Mouse (Mus musculus): Measurements from ENCODE around the gene Unc5cl. TPM values are rescaled to one million over a fixed set of nuclear protein-coding genes. Genes with fewer than 3 reads are reported as not detected.

The Unc5cl gene
- total RNA-seq, 2 experiments from 2014 or later, result not detected

GRCm38 (mm10) chr17:48432158-48432980 lies 22.3 kb upstream of the Unc5cl start, which contains the start of gene Apobec2:
Apobec2 (minus strand) TSS chr17:48432930.
- peak; percentile 81 for DNase-seq

DNA sequence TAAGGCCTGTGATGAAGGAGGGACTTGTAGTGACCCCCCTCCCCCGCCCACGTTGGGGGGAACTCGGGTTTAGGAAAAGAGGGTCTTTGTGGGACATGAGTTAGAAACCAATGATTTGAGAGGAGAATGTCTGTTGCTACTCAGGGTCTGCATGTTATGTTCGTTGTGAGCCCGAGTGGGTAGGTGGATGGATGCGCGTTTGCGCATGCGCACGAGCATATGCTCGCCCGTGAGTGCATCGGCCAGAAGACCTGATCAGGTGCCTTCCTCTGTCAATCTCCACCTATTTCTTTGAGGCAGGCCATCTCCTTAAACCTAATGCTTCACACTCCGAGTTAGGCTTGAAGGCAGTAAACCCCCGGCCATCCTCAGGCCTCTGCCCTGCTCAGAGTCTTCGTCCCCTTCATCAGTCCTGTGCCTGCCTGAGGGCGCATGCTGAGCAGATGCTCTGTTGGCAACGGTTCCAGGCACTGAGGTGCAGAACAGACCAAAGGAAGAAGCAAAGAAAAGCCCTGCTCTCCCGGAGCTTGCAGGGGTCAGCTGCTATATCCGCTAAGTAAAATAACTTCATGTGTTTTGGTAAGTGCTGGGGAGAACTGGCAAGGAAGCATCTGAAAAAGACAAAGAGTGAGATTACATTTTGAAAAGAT lies 21.6 kb upstream of the Unc5cl start:
- DNase-seq, result no peak

GRCm38 (mm10) chr17:48433689-48434330 lies 20.9 kb upstream of the Unc5cl start:
- no peak for DNase-seq

- no peak for DNase-seq
Observed at GRCm38 (mm10) chr17:48434479-48434878, 20.2 kb upstream of the Unc5cl start.

DNA sequence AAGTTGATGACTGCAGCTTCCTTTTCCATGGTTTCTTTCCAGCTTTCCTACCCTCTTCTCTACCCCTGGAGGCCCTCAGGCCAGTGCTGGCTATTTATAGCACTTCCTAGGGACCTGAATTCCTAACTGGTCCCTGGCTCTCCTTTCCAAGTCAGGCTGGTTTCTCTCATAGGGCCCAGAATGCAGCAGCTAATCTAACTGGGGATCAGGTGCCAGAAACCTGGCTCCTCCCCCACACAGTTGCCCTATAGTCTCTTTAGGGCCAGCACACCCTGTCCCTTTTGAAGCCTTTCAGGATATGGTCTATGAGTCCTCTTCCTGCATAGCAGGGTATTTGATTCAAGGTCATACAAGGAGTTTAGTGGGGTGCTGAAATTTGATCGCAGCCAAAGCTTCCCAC lies 18.2 kb upstream of the Unc5cl start:
- peak; percentile 83 for DNase-seq

DNA sequence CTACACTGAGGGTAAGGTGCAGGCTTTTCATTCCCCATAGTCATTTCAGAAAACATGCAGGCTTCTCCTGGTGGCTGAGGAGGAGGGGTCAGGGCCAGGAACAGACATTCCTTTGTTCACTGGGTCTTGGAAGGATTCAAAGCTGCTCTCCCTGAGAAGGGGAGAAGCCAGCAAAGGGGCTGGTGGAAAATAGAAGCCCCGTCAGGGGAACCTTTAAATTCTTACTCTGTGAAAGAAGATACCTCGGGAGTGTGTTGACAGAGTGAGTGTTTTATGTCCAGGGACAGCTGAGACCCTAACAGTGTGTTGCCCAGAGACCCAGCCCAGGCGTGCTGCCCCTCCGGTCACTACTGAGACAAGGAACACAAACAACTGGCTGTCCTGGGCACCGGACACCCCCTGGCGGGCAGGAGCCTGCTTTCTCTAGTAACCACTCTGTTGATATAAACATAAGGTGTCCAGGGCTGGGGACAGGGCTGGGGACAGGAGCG lies 17.2 kb upstream of the Unc5cl start:
- DNase-seq, result peak; percentile 70

GRCm38 (mm10) chr17:48442745-48443457 lies 11.8 kb upstream of the Unc5cl start:
- DNase-seq, result no peak

GRCm38 (mm10) chr17:48443542-48444145 lies 11.1 kb upstream of the Unc5cl start:
- DNase-seq, result no peak

DNA sequence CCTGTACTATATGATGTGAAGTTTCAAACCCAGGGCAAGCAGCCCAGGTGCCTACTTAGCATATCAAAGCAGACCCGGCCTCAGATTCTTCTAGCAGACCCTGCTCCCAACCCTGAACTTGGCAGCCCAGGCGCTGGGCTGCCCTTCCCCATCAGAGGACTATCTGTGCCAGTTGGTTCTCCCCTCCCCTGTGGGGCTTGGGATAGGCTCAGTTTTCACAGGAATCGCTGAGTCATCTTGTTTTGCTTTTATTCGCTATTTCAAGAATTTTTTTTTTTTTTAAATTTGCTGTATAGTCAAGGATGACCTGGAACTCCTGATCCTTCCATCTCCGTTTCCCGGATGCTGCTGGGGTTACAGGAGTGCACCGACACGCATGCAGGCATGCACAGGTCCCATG lies 7.0 kb upstream of the Unc5cl start:
- no peak for DNase-seq

DNA sequence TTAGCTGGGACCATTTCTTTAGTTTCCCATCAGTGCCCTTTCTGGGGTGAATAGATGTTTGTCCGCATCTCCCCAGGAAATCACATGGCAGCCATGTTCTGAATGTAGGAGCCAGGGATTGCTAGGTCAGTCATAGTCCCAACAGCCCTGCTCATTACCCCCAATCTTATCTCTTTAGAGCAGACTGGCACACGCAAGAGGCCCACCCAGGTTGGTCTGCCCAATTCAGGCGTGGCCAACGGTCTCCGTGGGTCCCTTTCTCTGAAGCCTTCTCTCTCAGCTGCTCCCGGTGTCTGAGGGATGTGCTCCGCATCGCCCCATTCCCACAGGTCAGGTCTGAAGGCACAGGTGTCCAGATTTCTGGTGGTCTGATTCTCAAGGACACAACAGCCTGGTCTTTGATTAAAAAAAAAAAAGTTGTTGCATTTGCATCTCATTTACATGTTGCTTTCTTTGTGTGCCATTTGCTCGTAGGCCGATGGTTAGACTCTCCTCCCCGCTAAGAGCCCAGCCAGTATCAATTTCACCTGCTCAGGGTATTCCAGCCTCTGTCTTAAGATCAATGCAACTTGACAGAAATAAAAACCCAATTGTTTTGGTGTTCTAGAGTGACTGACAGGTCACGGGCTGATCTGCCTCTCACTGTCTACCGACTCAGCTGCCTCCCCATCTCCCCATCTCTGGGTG lies 3.9 kb upstream of the Unc5cl start:
- DNase-seq, result no peak

DNA sequence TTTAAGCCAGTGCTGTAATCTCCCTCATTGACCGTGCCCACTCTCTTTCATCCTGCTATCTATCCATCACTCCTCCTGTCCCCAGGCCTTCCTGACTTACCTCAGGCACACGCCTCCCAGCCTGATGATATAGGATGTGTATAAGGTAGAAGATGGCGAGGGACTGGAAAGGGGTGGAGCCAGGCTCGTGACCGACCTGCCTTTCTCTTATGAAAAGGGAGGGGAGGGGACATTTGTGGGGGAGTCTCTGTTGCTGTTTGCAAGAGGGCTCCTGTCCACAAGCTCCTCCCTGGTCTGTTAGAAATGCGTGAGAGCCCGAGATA lies 3.4 kb upstream of the Unc5cl start, which contains the start of gene Tspo2:
Tspo2 (minus strand) TSS at position 170 of the 323 bp plus-strand sequence.
- no peak for DNase-seq

DNA sequence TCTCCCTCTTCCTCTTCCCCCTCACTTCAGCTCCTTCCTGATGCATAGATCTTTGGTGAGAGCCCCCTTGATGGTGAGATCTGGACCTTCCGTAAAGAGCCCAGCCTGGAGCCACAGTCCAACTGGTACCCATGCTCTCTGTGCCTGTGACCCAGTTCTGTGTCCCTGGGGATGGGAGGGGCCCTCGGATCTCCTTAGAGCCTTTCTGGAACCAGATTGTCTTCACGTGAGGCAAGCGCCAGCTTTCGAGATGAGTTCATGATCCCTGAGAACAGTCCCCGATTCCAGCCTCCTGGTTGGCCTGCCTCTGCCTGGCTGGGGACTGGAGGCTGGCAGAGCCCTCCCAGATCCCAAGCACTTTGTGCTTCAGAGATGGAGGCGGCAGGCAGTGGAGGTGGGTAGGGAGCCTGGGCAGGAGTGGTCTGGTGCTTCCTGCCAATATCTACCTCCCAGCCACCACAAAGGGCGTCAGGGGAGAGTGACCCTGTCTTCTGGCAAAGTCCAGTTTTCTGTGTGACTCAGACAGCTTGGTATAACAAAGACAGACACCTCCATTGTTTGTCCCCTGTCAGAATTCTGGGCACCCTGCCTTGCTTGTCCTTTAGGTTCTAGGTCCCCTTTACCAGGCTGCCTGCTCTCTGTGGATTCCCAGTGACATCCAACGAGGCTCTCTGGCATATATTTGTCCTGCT lies 2.8 kb upstream of the Unc5cl start:
- DNase-seq, result no peak

DNA sequence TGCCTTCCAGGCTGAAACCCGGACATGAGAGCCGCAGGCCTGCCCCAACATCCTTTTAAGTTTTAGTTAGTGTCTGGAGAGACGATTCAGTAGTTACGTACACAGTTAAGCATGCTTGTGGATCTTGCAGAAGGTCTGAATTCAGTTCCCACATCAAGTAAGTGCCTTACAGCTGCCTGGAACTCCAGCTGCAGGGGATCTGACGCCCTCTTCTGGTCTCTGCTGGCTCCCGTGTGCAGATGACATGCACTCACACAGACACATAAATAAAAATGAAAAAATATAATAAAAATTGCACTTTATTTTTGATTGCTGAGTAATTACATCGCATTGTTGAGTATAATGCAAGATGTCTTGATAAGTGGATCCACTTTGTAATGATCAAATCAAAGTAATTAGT lies 1.2 kb upstream of the Unc5cl start:
- no peak for DNase-seq

DNA sequence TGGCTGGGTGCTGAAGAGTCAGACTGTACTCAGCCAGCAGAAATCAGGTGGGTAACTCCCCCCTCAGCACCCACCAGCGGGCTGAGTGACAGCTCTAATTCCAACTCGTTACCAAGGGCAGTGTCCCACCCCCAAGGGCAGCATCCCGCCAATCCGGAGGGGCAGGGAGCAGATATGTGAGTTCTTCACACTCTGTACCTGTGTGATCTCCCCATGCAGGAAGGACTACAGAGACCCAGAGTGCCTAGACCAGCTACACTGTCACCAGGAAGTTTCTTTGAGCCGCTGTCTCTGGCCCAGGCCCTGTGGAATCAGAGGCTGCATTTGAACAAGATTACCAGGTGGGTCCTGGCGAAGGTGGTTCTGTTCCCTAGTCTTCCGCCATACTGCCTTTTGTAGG lies 511 bp upstream of the Unc5cl start:
- no peak for DNase-seq

GRCm38 (mm10) chr17:48455955-48456354 lies 1.3 kb downstream of the Unc5cl start:
- no peak for DNase-seq

GRCm38 (mm10) chr17:48457971-48458653 lies 3.4 kb downstream of the Unc5cl start:
- DNase-seq, result no peak

GRCm38 (mm10) chr17:48462096-48462495 lies 7.4 kb downstream of the Unc5cl start:
- DNase-seq, result no peak

GRCm38 (mm10) chr17:48463391-48463790 lies 8.7 kb downstream of the Unc5cl start:
- no peak for DNase-seq

DNA sequence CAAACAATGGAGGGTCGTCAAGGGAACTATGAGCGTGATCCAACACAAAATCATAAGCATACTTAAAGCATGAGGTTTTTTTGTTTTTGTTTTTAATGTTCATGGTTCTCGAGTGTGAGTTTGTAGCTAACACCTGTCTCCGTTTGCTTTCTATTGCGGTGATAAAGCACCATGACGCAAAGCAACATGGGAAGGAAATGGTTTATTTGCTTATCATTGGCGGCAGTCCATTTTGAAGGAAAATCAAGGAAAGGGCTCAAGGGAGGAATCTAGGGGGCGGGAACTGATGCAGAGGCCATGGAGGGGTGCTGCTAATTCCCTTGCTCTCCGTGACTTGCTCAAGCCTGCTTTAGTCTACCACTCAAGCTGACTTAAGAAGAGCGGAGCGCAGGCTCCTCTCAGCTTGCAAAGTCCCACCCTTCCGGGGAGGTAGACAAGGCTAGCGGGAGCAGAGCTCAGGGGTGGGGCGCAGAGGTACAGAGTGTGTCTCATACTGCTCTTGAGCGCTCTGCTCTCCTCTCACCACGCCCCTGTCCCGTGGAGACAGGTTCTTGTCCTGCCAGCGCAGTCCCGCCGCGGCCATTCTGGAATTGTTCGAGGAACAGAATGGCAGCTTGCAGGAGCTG lies 12.2 kb downstream of the Unc5cl start:
- DNase-seq, result no peak
